Mouse (Mus musculus) C2C12 (cell line): ENCODE measurements at regions not wholly inside any gene's neighbourhood (a gene's known extent, or its start where the extent isn't known, plus 50 kb on each side); places are given as distances from the start of the nearest gene placed in this dataset.

Experiments used
- CTCF ChIP-seq: IDR thresholded peaks from one replicate; pipeline ENCODE4 v1.5.1; 2011; ENCODE audit not compliant: control insufficient read depth, insufficient read depth, insufficient read length
- MAX ChIP-seq: IDR thresholded peaks from one replicate; pipeline ENCODE4 v1.6.1; 2011; ENCODE audit warnings: mild to moderate bottlenecking, control low read depth
- MYOG ChIP-seq: IDR thresholded peaks from one replicate; pipeline ENCODE4 v1.6.1; 2011; ENCODE audit not compliant: control insufficient read depth, insufficient read length; ENCODE audit errors: extremely low read depth
- USF1 ChIP-seq: IDR thresholded peaks from one replicate; pipeline ENCODE4 v1.6.1; 2011; ENCODE audit warnings: low read depth, mild to moderate bottlenecking, control low read depth, moderate library complexity

DNA sequence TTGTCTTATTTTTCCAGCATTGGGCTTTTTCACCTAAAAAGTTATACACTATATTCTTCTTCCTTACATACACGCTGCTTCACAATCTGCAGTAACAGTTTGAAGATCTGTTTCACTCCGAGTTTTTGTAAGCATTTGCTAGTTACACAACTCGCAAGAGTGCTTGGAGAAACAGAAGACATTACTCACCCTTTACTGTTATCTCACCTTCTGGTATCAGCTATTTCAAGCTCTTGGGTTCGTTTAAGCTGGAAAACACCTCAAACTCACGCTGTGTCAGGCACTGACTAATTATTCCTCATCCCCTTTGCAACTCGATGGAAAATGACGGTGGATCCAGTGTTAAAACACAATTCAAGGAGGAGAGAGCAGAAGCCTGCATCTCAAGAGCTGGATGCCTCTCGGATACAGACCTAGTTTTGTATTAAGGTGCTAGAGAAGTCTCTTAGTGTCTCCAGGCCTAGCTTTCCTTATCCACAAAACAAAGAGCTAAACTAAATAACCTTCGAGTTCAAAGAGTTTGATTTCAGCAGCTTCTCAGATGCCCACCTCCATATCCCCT lies 73.0 kb upstream of the Spaca1 start:
- no peak for TF ChIP-seq CTCF
- no peak for TF ChIP-seq MAX
- no peak for TF ChIP-seq USF1
- no peak for TF ChIP-seq MYOG
